Comparison of ENCODE assay signal across 1 mouse cellular context in the genomic region with DNA sequence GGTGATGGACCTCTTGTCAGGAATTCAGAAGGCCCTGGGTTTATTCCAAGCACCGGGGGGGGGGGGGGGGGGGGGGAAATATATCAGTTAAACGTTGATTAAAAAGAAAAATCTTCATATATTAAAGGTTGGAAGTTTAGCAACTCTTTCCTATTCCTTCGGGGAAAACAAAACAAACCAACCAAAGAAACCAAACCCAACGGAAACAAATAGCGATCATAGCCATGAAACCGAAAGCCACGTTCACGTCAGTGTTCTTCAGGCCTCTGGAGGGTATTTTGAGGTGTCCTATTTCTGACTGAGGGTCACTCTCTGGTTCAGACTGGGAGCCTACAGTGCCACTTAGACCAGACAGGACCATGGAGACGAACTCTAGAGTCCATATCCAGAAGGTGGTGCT.
A peak's percentile ranks its signal among the peaks of the same experiment; 100 is the strongest.
TF ChIP-seq lines count a peak whose summit lies in the region.

No protein-coding gene starts in this region.

TF ChIP-seq in CH12.LX, 34 proteins besides CTCF, POLR2A, EP300 and RAD21 (continued from another document):
- TF ChIP-seq USF2 (conservative IDR thresholded peaks at IDR 0.05; ENCODE audit: low read depth, low read length) (no peak), NRF1 (IDR thresholded peaks at IDR 0.05; ENCODE audit: low read depth, low read length) (no peak), IRF4 (IDR thresholded peaks at IDR 0.05; ENCODE audit: low read depth, low read length) (peak; percentile 82), USF1 (IDR thresholded peaks at IDR 0.05; ENCODE audit: low read depth, low read length) (no peak), POLR2AphosphoS2 (IDR thresholded peaks at IDR 0.05; ENCODE audit: low read depth, low read length) (no peak), MAX (IDR thresholded peaks at IDR 0.05; ENCODE audit: low read length) (0 out of 2 replicates have a peak, but pooled peaks have one; percentile 40), ELF1 (IDR thresholded peaks at IDR 0.05; ENCODE audit: low read depth, low read length) (no peak), KAT2A (IDR thresholded peaks at IDR 0.05; ENCODE audit: insufficient replicate concordance, low read length) (no peak), MAFK (IDR thresholded peaks at IDR 0.05; ENCODE audit: insufficient replicate concordance, low read length) (peak; percentile 50; the same call in 1 of the 2 replicates), ZNF384 (IDR thresholded peaks at IDR 0.05; ENCODE audit: low read depth, low read length) (no peak), MYC (IDR thresholded peaks at IDR 0.05; ENCODE audit: low read depth, low read length) (no peak), SIN3A (IDR thresholded peaks at IDR 0.05; ENCODE audit: low read length) (no peak; the same call in 1 of the 2 replicates), BHLHE40 (IDR thresholded peaks at IDR 0.05; ENCODE audit: low read depth, low read length) (peak; percentile 62), ZC3H11A (IDR thresholded peaks at IDR 0.05; ENCODE audit: low read depth, low read length) (no peak), TCF12 (IDR thresholded peaks at IDR 0.05; ENCODE audit: low read depth, low read length) (peak; percentile 35; the same call in 1 of the 2 replicates), SMC3 (IDR thresholded peaks at IDR 0.05; ENCODE audit: low read depth, low read length) (peak; percentile 40; the same call in 1 of the 2 replicates), PAX5 (IDR thresholded peaks at IDR 0.05; ENCODE audit: low read length) (no peak), JUN (IDR thresholded peaks at IDR 0.05; ENCODE audit: insufficient read depth, low read depth, low read length) (0 out of 2 replicates have a peak, but pooled peaks have one; percentile 30), JUND (conservative IDR thresholded peaks at IDR 0.05; ENCODE audit: low read depth, low read length) (0 out of 2 replicates have a peak, but pooled peaks have one; percentile 10), ZMIZ1 (IDR thresholded peaks at IDR 0.05; ENCODE audit: low read depth, low read length) (no peak), HCFC1 (IDR thresholded peaks at IDR 0.05; ENCODE audit: low read depth, low read length) (peak; percentile 18; the same call in 1 of the 2 replicates), GABPA (IDR thresholded peaks at IDR 0.05; ENCODE audit: insufficient replicate concordance, low read depth, low read length) (no peak), E2F4 (IDR thresholded peaks at IDR 0.05; ENCODE audit: insufficient replicate concordance, low read depth, low read length) (no peak), MXI1 (IDR thresholded peaks at IDR 0.05; ENCODE audit: low read depth, low read length) (no peak), MEF2A (IDR thresholded peaks at IDR 0.05; ENCODE audit: borderline replicate concordance, low read depth, low read length) (peak; percentile 84; the same call in 1 of the 2 replicates)
TF ChIP-seq in CH12.LX: peak in this region for 14.
